Mouse (Mus musculus) CH12.LX (cell line): ENCODE results near the gene 4931422A03Rik. TPM values are rescaled to one million over a fixed set of nuclear protein-coding genes. Genes with fewer than 3 reads are reported as not detected.

Experiments used
- DNase-seq: peaks from one replicate; pipeline ENCODE4 v3.0.0-alpha.2; 2013; ENCODE audit errors: extremely low read depth
- H3K27ac ChIP-seq: 2 replicates; pipeline ENCODE4 v1.5.1; 2012; ENCODE audit warnings: low read depth, mild to moderate bottlenecking, control low read depth, moderate library complexity; ENCODE audit not compliant: insufficient read depth
- H3K27me3 ChIP-seq: replicated peaks from 2 replicates; pipeline ENCODE3; 2012; ENCODE audit warnings: inconsistent platforms
- H3K36me3 ChIP-seq, 2 experiments: replicated peaks in 1 of 2; 2 replicates each; pipeline versions ENCODE3 to v1.6.1; 2012; ENCODE audit warnings: inconsistent platforms in 1 of 2, low read length in 1 of 2, mild to moderate bottlenecking in 1 of 2, mixed read lengths in 1 of 2, moderate library complexity in 1 of 2; ENCODE audit not compliant: control insufficient read depth in 1 of 2, insufficient read depth in 1 of 2
- H3K4me1 ChIP-seq, 2 experiments: 2 replicates each; pipeline ENCODE4 v1.6.1; 2012; ENCODE audit warnings: inconsistent platforms in 1 of 2, moderate library complexity in 1 of 2; ENCODE audit not compliant: insufficient read depth in 2 of 2, control insufficient read depth in 1 of 2
- H3K4me2 ChIP-seq: 2 replicates; pipeline ENCODE4 v1.6.1; 2012; ENCODE audit warnings: low read depth, mild to moderate bottlenecking, control low read depth; ENCODE audit not compliant: poor library complexity, insufficient read depth, severe bottlenecking
- H3K4me3 ChIP-seq, 3 experiments: fragments of 150-350 bp in 1 of 3; sonication (generic) in 1 of 3; replicated peaks in 1 of 3; 2 replicates each; pipeline versions ENCODE3 to v1.5.1; 2011 to 2012; ENCODE audit warnings: low read depth in 2 of 3, low read length in 2 of 3, mild to moderate bottlenecking in 2 of 3, moderate library complexity in 2 of 3, control low read depth in 1 of 3, improper control_type of control experiment in 1 of 3, inconsistent platforms in 1 of 3, mixed read lengths in 1 of 3; ENCODE audit not compliant: poor library complexity in 1 of 3
- H3K79me2 ChIP-seq: replicated peaks from 2 replicates; pipeline ENCODE4 v1.6.1; 2012; ENCODE audit warnings: mild to moderate bottlenecking, moderate library complexity; ENCODE audit not compliant: control insufficient read depth, poor library complexity, insufficient read depth, severe bottlenecking; ENCODE audit errors: extremely low read depth
- H3K9ac ChIP-seq: 2 replicates; pipeline ENCODE4 v1.6.1; 2012; ENCODE audit warnings: low read depth, mild to moderate bottlenecking, control low read depth, moderate library complexity; ENCODE audit not compliant: insufficient read depth
- H3K9me3 ChIP-seq: replicated peaks from 2 replicates; pipeline ENCODE3; 2012; ENCODE audit warnings: low read length, inconsistent platforms, mixed read lengths
- BHLHE40 ChIP-seq: IDR thresholded peaks from 2 replicates; pipeline ENCODE4 v1.6.1; 2011; ENCODE audit warnings: mild to moderate bottlenecking, low read depth, low read length, improper control_type of control experiment
- CHD1 ChIP-seq: IDR thresholded peaks from 2 replicates; pipeline ENCODE4 v1.6.1; 2012; ENCODE audit warnings: low read depth, low read length, improper control_type of control experiment, inconsistent platforms
- CHD2 ChIP-seq: IDR thresholded peaks from 2 replicates; pipeline ENCODE4 v1.6.1; 2011; ENCODE audit warnings: low read length, improper control_type of control experiment
- CTCF ChIP-seq, 2 experiments: IDR thresholded peaks in 1 of 2; conservative IDR thresholded peaks in 1 of 2; 2 replicates each; pipeline ENCODE4 v1.5.1; 2011 to 2012; ENCODE audit warnings: low read depth in 2 of 2, low read length in 2 of 2, improper control_type of control experiment in 1 of 2, inconsistent platforms in 1 of 2, mild to moderate bottlenecking in 1 of 2, moderate library complexity in 1 of 2
- E2F4 ChIP-seq: IDR thresholded peaks from 2 replicates; pipeline ENCODE4 v1.6.1; 2011; ENCODE audit warnings: low read depth, low read length, improper control_type of control experiment; ENCODE audit not compliant: insufficient replicate concordance
- ELF1 ChIP-seq: IDR thresholded peaks from 2 replicates; pipeline ENCODE4 v1.6.1; 2014; ENCODE audit warnings: low read depth, mild to moderate bottlenecking, inconsistent platforms, low read length, improper control_type of control experiment
- EP300 ChIP-seq: IDR thresholded peaks from 2 replicates; pipeline ENCODE4 v1.6.1; 2011; ENCODE audit warnings: low read length, improper control_type of control experiment
- ETS1 ChIP-seq: conservative IDR thresholded peaks from 2 replicates; pipeline ENCODE4 v1.6.1; 2012; ENCODE audit warnings: low read depth, mild to moderate bottlenecking, inconsistent platforms, low read length, improper control_type of control experiment, moderate library complexity
- GABPA ChIP-seq: IDR thresholded peaks from 2 replicates; pipeline ENCODE4 v1.6.1; 2012; ENCODE audit warnings: low read depth, low read length, improper control_type of control experiment, inconsistent platforms; ENCODE audit not compliant: insufficient replicate concordance
- HCFC1 ChIP-seq: IDR thresholded peaks from 2 replicates; pipeline ENCODE4 v1.6.1; 2012; ENCODE audit warnings: low read depth, mild to moderate bottlenecking, inconsistent platforms, low read length, improper control_type of control experiment
- IRF4 ChIP-seq: IDR thresholded peaks from 2 replicates; pipeline ENCODE4 v1.6.1; 2014; ENCODE audit warnings: low read depth, mild to moderate bottlenecking, inconsistent platforms, low read length, improper control_type of control experiment
- JUN ChIP-seq: IDR thresholded peaks from 2 replicates; pipeline ENCODE4 v1.6.1; 2011; ENCODE audit warnings: low read depth, mild to moderate bottlenecking, low read length, improper control_type of control experiment, moderate library complexity; ENCODE audit not compliant: insufficient read depth
- JUND ChIP-seq: conservative IDR thresholded peaks from 2 replicates; pipeline ENCODE4 v1.6.1; 2011; ENCODE audit warnings: low read depth, low read length, improper control_type of control experiment
- KAT2A ChIP-seq: IDR thresholded peaks from 2 replicates; pipeline ENCODE4 v1.6.1; 2012; ENCODE audit warnings: low read length, improper control_type of control experiment, inconsistent platforms; ENCODE audit not compliant: insufficient replicate concordance
- MAFK ChIP-seq: IDR thresholded peaks from 2 replicates; pipeline ENCODE4 v1.6.1; 2011; ENCODE audit warnings: low read length, improper control_type of control experiment; ENCODE audit not compliant: insufficient replicate concordance
- MAX ChIP-seq: IDR thresholded peaks from 2 replicates; pipeline ENCODE4 v1.6.1; 2011; ENCODE audit warnings: low read length, improper control_type of control experiment
- MAZ ChIP-seq: IDR thresholded peaks from 2 replicates; pipeline ENCODE4 v1.6.1; 2012; ENCODE audit warnings: low read depth, mild to moderate bottlenecking, inconsistent platforms, low read length, improper control_type of control experiment, moderate library complexity
- MEF2A ChIP-seq: IDR thresholded peaks from 2 replicates; pipeline ENCODE4 v1.6.1; 2014; ENCODE audit warnings: low read depth, mild to moderate bottlenecking, inconsistent platforms, low read length, improper control_type of control experiment, borderline replicate concordance
- MXI1 ChIP-seq: IDR thresholded peaks from 2 replicates; pipeline ENCODE4 v1.6.1; 2011; ENCODE audit warnings: mild to moderate bottlenecking, low read depth, low read length, improper control_type of control experiment
- MYC ChIP-seq: IDR thresholded peaks from 2 replicates; pipeline ENCODE4 v1.6.1; 2011; ENCODE audit warnings: low read depth, mild to moderate bottlenecking, improper control_type of control experiment, low read length
- NELFE ChIP-seq: IDR thresholded peaks from 2 replicates; pipeline ENCODE4 v1.6.1; 2011; ENCODE audit warnings: low read depth, low read length, improper control_type of control experiment
- NRF1 ChIP-seq: IDR thresholded peaks from 2 replicates; pipeline ENCODE4 v1.6.1; 2014; ENCODE audit warnings: low read depth, mild to moderate bottlenecking, inconsistent platforms, low read length, improper control_type of control experiment, moderate library complexity
- PAX5 ChIP-seq: IDR thresholded peaks from 2 replicates; pipeline ENCODE4 v1.6.1; 2012; ENCODE audit warnings: low read length, inconsistent platforms, mixed read lengths
- POLR2A ChIP-seq: IDR thresholded peaks from 2 replicates; pipeline ENCODE4 v1.6.1; 2011; ENCODE audit warnings: low read depth, mild to moderate bottlenecking, improper control_type of control experiment, low read length
- POLR2AphosphoS2 ChIP-seq: IDR thresholded peaks from 2 replicates; pipeline ENCODE4 v1.6.1; 2011; ENCODE audit warnings: low read depth, low read length, improper control_type of control experiment
- RAD21 ChIP-seq: IDR thresholded peaks from 2 replicates; pipeline ENCODE4 v1.6.1; 2011; ENCODE audit warnings: low read depth, mild to moderate bottlenecking, low read length, improper control_type of control experiment, moderate library complexity
- RCOR1 ChIP-seq: conservative IDR thresholded peaks from 2 replicates; pipeline ENCODE4 v1.6.1; 2012; ENCODE audit warnings: low read depth, mild to moderate bottlenecking, inconsistent platforms, low read length, improper control_type of control experiment
- SIN3A ChIP-seq: IDR thresholded peaks from 2 replicates; pipeline ENCODE4 v1.6.1; 2012; ENCODE audit warnings: low read length, improper control_type of control experiment, inconsistent platforms
- SMC3 ChIP-seq: IDR thresholded peaks from 2 replicates; pipeline ENCODE4 v1.6.1; 2011; ENCODE audit warnings: low read depth, low read length, improper control_type of control experiment
- TBP ChIP-seq: conservative IDR thresholded peaks from 2 replicates; pipeline ENCODE4 v1.6.1; 2011; ENCODE audit warnings: low read depth, low read length, improper control_type of control experiment
- TCF12 ChIP-seq: IDR thresholded peaks from 2 replicates; pipeline ENCODE4 v1.6.1; 2014; ENCODE audit warnings: low read depth, mild to moderate bottlenecking, inconsistent platforms, low read length, improper control_type of control experiment
- UBTF ChIP-seq: IDR thresholded peaks from 2 replicates; pipeline ENCODE4 v1.6.1; 2012; ENCODE audit warnings: low read depth, mild to moderate bottlenecking, inconsistent platforms, low read length, improper control_type of control experiment, moderate library complexity
- USF1 ChIP-seq: IDR thresholded peaks from 2 replicates; pipeline ENCODE4 v1.6.1; 2014; ENCODE audit warnings: low read depth, mild to moderate bottlenecking, inconsistent platforms, low read length, improper control_type of control experiment
- USF2 ChIP-seq: conservative IDR thresholded peaks from 2 replicates; pipeline ENCODE4 v1.6.1; 2011; ENCODE audit warnings: low read depth, low read length, improper control_type of control experiment
- ZC3H11A ChIP-seq: IDR thresholded peaks from 2 replicates; pipeline ENCODE4 v1.6.1; 2012; ENCODE audit warnings: low read depth, mild to moderate bottlenecking, inconsistent platforms, low read length, improper control_type of control experiment
- ZKSCAN1 ChIP-seq: IDR thresholded peaks from 2 replicates; pipeline ENCODE4 v1.6.1; 2012; ENCODE audit warnings: low read depth, inconsistent platforms, low read length, improper control_type of control experiment, borderline replicate concordance
- ZMIZ1 ChIP-seq: IDR thresholded peaks from 2 replicates; pipeline ENCODE4 v1.6.1; 2012; ENCODE audit warnings: low read depth, mild to moderate bottlenecking, inconsistent platforms, low read length, improper control_type of control experiment
- ZNF384 ChIP-seq: IDR thresholded peaks from 2 replicates; pipeline ENCODE4 v1.6.1; 2012; ENCODE audit warnings: low read depth, low read length, improper control_type of control experiment, inconsistent platforms
- dilution Hi-C: fragments of 300-500 bp; cut with MboI; formaldehyde crosslinking; loops from 2 replicates; pipeline ENCODE4 v1.14.3; 2020; ENCODE audit warnings: low sequenced_read_pairs; ENCODE audit not compliant: extremely low pct_unique_long_range_greater_than_20kb, extremely low pct_ligation_motif_present
- in situ Hi-C: fragments of 300-500 bp; cut with MboI; formaldehyde crosslinking; loops from 3 replicates; pipeline ENCODE4 v1.14.3; 2019; ENCODE audit warnings: low sequenced_read_pairs, low pct_ligation_motif_present, low pct_unique_long_range_greater_than_20kb, mixed read lengths
- polyA plus RNA-seq: library from polyadenylated mRNA; unstranded; fragments of >175 nt; gene quantifications from 2 replicates; pipeline ENCODE4 v1.2.1, GENCODE M21; 2012; ENCODE audit warnings: low read depth; ENCODE audit not compliant: insufficient read length
- total RNA-seq, 2 experiments: library from RNA; depleted of rRNA; stranded (reverse); fragments of 300-350 nt in 1 of 2; fragments of >200 nt in 1 of 2; gene quantifications; 2 replicates each; pipeline ENCODE4 v1.2.3; 2012 to 2014

Gene 4931422A03Rik
- total and polyA plus RNA-seq, 3 experiments, result 0.68 to 2.4 TPM; not detected in 1

GRCm38 (mm10) chr2:104027458-104028138, 563 bp downstream of the 4931422A03Rik start, which contains the start of gene Fbxo3:
Fbxo3 (plus strand) TSS chr2:104027721.
- TF ChIP-seq MXI1 (0 out of 2 replicates have a peak, but pooled peaks have one; percentile 24), JUN (no peak), RAD21 (no peak; the same call in none of the 2 replicates), USF2 (no peak), ELF1 (no peak), TCF12 (no peak; the same call in 1 of the 2 replicates), KAT2A (no peak), NRF1 (no peak), CHD2 (no peak), POLR2AphosphoS2 (no peak), POLR2A (peak; percentile 73), ZMIZ1 (no peak), ETS1 (no peak), PAX5 (no peak), HCFC1 (no peak), RCOR1 (no peak), MAFK (no peak), UBTF (no peak), MAX (no peak), MYC (no peak), TBP (no peak), IRF4 (0 out of 2 replicates have a peak, but pooled peaks have one; percentile 15), SMC3 (no peak), MEF2A (no peak), CHD1 (no peak), BHLHE40 (0 out of 2 replicates have a peak, but pooled peaks have one; percentile 7), GABPA (no peak), MAZ (peak; percentile 61; the same call in 1 of the 2 replicates), EP300 (no peak), USF1 (no peak), E2F4 (no peak), ZKSCAN1 (no peak), CTCF (conservative IDR thresholded peaks at IDR 0.05 in 1 of 2, IDR thresholded peaks at IDR 0.05 in 1 of 2; ENCODE audit: low read depth in 2 of 2, low read length in 2 of 2) (peak in 1 of 2 experiments; percentile 40; a peak in 2 of 4 replicates), SIN3A (no peak), NELFE (peak; percentile 42; the same call in 1 of the 2 replicates), JUND (no peak), ZNF384 (no peak), ZC3H11A (no peak)
- in situ Hi-C loops (loop anchor here (25.0 kb wide), 1 partner anchor 560 kb away; the partner anchor contains the start of gene Cstf3), dilution Hi-C loops (no loop called here)
- H3K4me1 ChIP-seq, result peaks cover 3 to 33% of the 10 kb centered on the region in 2 experiments; a peak in 2 of 4 replicates
- H3K4me2 ChIP-seq, result peak within 1 kb of the TSS; percentile 99
- peak; percentile 71 for DNase-seq
- peaks cover 14% of the 10 kb centered on the region for H3K79me2 ChIP-seq
- H3K9ac ChIP-seq, result peak within 1 kb of the TSS; percentile 82
- H3K4me3 ChIP-seq, result peak within 1 kb of the TSS; percentile 95 to 99 (median 99)
- peaks cover 4 to 15% of the 10 kb centered on the region in 2 experiments for H3K36me3 ChIP-seq
- peak within 1 kb of the TSS; percentile 25; the same call in 1 of the 2 replicates for H3K27ac ChIP-seq
- peaks cover 3% of the 10 kb centered on the region for H3K9me3 ChIP-seq
- H3K27me3 ChIP-seq, result peaks cover 3% of the 10 kb centered on the region
